Mouse (Mus musculus) ovary, postnatal 10 days (tissue): Measurements from ENCODE around the gene Akap11.

ENCODE experiments used
- DNase-seq: peaks from one replicate; pipeline ENCODE4 v3.0.0; 2022; ENCODE audit warnings: low spot score

Gene Akap11

GRCm38 (mm10) chr14:78528461-78529425 lies 7.9 kb downstream of the Akap11 start:
- no peak for DNase-seq

DNA sequence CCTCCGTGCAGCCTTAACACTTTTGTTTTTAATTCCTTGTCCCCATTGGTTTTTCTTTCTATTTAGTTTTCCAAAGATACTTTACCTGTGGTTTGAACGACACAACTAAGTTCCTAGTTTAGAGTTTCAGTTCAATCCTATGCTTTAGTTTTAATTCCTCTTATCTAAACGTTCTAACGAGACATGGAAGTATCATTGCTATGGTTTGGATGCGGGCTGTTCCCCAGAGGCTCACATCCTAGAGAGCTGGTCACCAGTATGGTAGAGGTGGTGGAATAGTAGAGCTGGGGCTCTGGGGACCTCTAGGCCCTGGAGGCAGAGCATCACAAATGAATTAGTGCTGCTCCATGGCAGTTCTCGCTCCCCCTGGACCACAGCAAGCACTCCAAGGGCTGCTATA lies 9.7 kb downstream of the Akap11 start:
- no peak for DNase-seq

GRCm38 (mm10) chr14:78526475-78526874 lies 10.1 kb downstream of the Akap11 start:
- no peak for DNase-seq

DNA sequence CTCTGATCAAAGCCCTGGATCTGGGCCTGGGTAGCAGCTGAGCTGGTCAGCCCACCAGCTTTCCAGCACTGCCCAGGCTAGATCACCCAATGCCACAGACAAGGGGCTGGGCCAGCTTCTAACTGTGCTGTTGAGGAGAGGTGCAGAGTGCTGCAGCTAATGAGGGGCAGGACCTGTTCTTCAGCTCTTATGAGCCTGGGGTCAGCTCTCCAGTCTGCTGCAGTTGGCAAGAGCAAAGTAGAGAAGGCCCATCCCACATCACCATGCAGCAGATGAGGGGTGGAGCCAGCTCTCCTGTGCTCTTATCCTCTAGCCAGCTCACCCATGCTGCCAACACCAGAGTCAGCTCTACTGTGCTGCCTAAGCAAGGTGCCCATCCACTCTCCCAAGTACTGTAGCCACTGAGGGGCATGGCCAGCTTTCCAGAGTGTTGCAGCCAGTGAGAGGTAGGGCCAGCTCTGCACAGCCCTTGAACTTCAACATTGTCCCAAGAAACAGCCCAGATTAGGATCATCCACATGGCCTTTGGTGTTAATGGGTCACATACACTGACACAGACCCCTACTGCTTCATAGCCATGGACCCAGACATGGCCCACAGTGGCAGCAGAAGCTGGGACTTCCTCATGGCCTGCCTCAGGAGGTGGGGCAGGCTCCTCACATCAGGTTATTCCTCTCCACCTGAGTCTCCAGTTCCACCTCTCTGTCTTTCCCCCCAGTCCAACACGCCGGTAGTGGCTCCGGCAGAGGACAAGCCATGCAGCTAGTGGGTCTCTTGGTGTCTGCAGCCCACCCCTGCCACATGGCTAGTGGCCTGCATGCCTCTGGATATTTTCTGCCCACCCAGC lies 10.8 kb downstream of the Akap11 start:
- DNase-seq = no peak

DNA sequence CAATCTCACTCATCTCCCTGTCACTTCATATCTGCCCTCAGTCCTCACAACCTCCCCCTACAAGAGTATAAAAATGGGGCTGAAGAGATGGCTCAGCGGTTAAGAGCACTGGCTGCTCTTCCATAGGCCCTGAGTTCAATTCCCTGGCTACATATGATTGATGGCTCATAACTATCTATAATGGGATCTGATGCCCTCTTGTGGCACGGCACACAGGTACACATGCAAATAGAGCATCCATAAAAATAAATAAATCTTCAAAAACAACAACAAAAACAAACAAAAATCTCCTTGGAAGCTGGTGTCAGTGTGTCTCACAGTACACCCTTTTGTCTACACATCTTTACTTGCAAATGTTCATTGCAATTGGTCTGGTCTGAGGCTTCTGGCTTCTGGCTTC lies 11.5 kb downstream of the Akap11 start:
- DNase-seq = no peak

GRCm38 (mm10) chr14:78510713-78511112 lies 25.9 kb downstream of the Akap11 start:
- DNase-seq = no peak

DNA sequence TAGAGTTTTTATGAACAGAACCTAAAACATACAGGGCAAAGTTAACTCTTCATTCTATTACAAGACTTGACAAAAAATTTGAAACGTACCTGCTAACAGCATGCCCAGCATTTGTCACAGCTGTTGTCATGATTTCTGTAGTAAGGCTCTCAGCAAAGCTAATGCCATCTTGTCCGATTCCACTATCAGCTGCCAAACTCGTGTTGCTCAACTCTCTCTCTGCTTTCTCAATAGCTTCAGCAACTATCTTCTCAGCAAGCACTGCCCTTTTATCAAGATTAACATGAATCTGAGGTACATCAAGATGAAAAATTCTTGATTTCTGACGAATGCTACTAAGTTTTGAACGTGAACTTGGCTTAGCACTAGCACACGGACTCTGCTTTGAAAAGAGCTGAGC lies 26.8 kb downstream of the Akap11 start:
- DNase-seq = no peak

- DNase-seq = no peak
Measured at GRCm38 (mm10) chr14:78500578-78500977, 36.0 kb downstream of the Akap11 start.

DNA sequence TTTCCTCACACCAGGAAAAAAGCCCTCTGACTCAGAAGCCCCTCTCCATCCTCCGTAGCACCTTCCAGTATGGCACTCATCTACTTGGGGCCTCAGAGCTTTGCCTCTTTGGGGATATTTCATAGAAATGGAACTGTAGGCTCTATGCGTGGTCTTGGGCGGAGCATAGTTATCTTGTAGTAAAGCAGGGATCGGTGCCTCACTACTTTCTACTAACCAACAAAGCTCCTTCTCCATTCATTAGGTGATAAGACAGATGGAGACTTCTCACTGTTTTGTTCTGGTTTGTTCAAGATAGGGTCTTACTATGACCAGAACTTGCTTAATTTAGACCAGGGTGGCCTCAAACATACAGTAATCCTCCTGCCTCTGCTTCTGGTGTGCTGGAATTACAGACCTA lies 39.9 kb downstream of the Akap11 start:
- no peak for DNase-seq

- no peak for DNase-seq
Measured at GRCm38 (mm10) chr14:78495241-78495640, 41.4 kb downstream of the Akap11 start.

- no peak for DNase-seq
Measured at GRCm38 (mm10) chr14:78492602-78493001, 44.0 kb downstream of the Akap11 start.

DNA sequence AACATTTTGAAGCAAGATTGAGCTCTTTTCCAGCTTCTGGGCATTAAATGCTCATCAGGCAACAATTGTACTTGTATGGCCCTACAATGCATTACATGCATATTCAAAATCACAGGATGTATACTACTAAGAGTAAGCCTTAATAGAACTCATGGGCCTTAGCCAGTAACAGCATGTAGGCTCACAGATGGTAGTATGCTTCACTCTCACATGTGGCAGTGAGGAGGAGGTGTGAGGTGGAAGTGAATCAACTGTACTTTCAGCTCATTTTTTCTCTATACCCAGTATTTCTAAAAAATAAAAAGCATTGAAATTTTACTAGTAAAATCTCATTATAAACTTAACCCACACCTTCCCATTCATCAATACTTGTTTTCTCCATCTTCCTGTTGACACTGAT lies 45.2 kb downstream of the Akap11 start:
- no peak for DNase-seq

GRCm38 (mm10) chr14:78482385-78483231 lies 54.0 kb downstream of the Akap11 start:
- DNase-seq = no peak

- no peak for DNase-seq
Measured at GRCm38 (mm10) chr14:78474058-78474457, 62.5 kb downstream of the Akap11 start.

DNA sequence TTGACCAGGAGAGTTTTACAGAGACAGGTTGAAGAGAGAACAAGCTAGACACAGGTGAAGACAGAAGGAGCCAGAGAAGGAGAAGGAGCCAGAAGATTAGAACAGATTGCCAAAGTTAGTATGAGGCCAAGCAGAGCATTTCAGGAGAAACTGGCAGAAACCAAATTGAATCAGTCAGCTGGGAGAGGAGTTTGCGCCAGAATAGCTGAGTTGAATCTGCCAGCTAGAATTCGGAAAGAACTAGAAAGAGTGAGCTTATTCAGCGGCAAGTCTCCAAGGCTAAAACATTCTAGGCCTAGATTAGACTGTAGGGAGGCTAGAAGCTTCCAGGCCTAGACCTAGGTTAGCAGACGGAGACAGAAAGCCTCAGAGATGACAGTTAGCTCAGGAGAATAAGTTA lies 65.9 kb downstream of the Akap11 start:
- no peak for DNase-seq

DNA sequence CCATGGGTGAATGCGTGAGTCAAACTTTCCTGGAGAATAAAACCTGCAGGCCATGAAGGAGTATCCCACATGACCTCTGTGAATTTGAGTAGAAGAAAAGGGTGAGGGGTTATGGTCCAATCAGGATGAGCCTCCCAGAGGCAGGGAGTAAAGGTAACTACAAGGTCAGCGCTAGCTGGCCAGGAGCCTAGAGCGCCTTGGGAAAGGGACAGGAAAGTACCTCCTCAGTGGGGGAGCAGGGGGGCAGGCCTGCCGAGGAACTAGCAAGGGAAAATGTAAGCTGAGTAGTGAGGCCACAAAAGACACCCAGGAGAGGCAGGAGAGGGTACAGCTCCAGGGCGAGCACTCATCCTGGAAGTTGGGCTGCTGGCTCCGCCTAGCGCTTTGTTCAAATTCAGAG lies 67.6 kb downstream of the Akap11 start:
- no peak for DNase-seq

DNA sequence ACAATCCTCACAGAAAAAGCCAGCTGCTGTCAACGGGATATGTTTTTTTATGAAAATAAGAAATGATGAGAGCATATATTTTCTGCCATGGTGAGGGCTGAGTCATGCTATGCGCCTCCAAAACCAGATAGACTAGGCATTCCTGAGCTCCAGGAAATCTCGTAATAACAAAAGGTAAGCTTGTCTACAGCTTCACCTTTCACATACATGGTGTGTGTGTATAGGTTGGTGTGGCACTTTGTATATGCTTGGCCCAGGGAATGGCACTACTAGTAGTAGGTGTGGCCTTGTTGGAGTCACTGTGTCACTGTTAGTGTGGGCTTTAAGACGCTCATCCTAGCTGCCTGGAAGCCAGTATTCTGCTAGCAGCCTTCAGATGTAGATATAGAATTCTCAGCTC lies 68.6 kb downstream of the Akap11 start:
- DNase-seq = no peak

DNA sequence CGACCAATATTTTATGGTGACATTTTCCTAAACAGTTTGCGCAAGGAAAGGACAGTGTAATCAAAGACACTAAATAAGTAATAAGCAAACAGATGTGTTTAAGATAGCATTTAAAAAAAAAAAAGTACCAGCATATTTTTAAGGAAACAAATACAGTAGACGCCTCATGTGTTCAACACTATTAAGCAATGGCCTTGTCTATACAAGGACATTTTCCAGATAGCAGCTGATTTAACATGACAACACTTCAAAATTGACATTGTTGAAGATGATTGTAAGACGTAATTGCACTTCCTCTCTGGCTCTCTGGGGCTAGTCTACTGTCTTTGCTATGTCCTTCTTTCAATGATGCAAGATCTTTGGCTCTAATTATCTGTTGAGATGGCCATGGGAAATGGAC lies 72.3 kb downstream of the Akap11 start:
- no peak for DNase-seq

DNA sequence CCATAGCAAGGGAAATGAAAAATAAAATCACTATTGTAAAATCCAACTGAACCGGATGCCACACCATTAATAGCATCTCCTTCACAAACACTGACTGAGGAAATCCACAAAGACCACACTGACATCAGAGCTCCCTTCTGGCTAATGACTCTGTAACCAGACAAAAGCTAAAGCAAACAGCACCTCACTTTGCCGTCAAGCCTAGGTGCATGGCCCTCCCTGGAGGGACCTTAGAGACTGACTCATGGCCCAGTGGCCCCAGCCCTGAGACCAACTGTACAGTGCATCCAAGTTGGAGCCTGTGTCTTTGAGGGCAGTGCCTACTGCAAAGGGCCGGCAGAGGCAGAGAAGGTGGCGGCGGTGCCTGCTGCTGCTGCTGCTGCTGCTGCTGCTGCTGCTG lies 77.5 kb downstream of the Akap11 start:
- DNase-seq = no peak

GRCm38 (mm10) chr14:78458705-78459104 lies 77.9 kb downstream of the Akap11 start:
- no peak for DNase-seq

DNA sequence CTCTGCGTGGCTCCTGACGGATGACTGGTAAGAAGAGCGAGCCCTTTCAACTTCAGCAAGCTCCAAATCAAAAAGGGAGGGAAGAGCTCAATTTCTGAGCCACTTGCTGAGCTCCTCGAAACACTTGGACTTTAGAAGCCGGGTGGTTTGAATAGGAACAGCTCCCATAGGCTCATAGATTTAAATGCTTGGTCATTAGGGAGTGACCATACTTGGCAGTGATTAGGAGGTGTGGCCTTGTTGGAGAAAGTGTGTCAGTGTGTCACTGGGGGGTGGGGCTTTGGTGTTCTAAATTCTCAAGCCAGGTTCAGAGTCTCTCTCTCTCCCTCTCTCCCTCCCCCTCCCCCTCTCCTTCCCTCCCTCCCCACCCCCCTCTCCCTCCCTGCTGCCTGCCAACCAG lies 81.6 kb downstream of the Akap11 start:
- DNase-seq = no peak

- DNase-seq = no peak
Measured at GRCm38 (mm10) chr14:78448807-78449406, 87.7 kb downstream of the Akap11 start.
